Mouse (Mus musculus): ENCODE results near the gene Fkbp14. TPM values are rescaled to one million over a fixed set of nuclear protein-coding genes. Genes with fewer than 3 reads are reported as not detected.

Fkbp14 gene
- polyA plus RNA-seq, 1 experiment from 2014 or later, result 8.7 TPM

DNA sequence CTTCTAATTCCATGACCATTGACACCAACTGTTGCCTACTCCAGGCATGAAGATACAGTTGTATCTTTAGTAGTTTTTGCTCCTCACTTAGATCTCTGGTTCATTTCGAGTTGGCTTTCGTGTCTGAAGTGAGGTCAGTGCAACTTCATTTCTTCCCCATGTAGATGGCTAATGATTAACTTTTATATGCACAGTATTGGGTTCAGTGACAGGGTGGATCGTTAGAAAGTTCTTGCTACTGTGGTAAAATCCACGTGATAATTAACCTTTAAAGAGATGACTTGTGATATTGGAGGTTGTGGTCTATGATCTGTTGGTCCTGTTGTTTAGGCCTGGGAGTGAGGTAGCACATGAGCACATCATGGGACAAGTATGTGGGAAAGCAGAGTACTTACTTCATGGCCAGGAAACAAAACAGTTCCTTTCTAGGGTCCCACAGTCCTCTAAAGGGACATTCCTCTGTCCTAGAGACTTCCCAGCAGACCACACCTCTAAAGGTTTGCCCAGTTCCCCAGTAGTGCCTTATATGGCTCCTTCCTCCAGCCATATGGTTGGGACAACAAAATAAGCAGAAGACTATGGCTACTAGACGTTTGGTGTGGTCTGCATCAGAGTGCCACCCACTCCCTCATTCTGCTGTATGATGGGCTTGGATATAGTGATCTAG, 3.7 kb upstream of the Fkbp14 start:
- no peaks in the 10 kb centered on the region for H3K9me3 ChIP-seq (ENCODE audit: control insufficient read depth)
- H3K4me2 ChIP-seq (replicated peaks; ENCODE audit: low read depth), result 0 out of 2 replicates have a peak overlapping the region, but pooled peaks have one; percentile 6
- no peak overlapping the region for H3K4me3 ChIP-seq (ENCODE audit: low read depth, low read length)
- 37% methylated on average over 5 of the region's 5 CpGs for whole genome bisulfite sequencing
- H3K36me3 ChIP-seq (ENCODE audit: control insufficient read depth, insufficient read depth), result no peaks in the 10 kb centered on the region
- ATAC-seq, result peak; percentile 87
- H3K27me3 ChIP-seq (replicated peaks; ENCODE audit: control insufficient read depth, insufficient read depth, low read length), result no peaks in the 10 kb centered on the region
- H3K4me1 ChIP-seq (replicated peaks; ENCODE audit: control insufficient read depth, insufficient read depth, low read length), result peaks cover 8% of the 10 kb centered on the region; the same call in 1 of the 2 replicates
- H3K9ac ChIP-seq (ENCODE audit: low read depth, low read length), result no peak overlapping the region
- H3K27ac ChIP-seq (ENCODE audit: low read depth, low read length), result peak overlapping the region; percentile 68
- no peak for TF ChIP-seq CTCF (IDR thresholded peaks at IDR 0.05; ENCODE audit: low read depth)

DNA sequence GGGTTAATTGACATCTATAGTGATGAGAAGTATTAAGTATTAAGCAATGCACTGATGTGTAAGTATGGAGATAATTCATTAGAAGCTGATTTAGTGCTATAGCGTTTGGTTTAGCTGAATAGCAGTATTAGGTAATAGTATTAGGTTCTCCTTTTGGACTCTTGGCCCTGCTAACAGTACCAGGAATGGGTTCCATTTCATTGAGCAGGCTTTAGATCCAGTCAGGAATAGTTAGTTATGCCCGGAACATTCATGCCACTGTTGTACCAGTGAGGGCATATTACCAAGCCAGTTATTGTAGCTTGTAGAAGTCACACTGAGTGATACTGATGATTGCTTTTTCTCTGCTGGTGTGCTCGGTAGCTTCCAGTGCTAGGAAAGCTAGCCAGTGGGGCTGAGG, 603 bp upstream of the Fkbp14 start:
- Histone ChIP-seq H3K9me3 (ENCODE audit: control insufficient read depth) (no peaks in the 10 kb centered on the region), H3K36me3 (ENCODE audit: control insufficient read depth, insufficient read depth) (no peaks in the 10 kb centered on the region), H3K9ac (ENCODE audit: low read depth, low read length) (no peak overlapping the region), H3K4me2 (replicated peaks; ENCODE audit: low read depth) (no peak overlapping the region), H3K27ac (ENCODE audit: low read depth, low read length) (no peak overlapping the region), H3K4me1 (replicated peaks; ENCODE audit: control insufficient read depth, insufficient read depth, low read length) (peaks cover 13% of the 10 kb centered on the region; the same call in 1 of the 2 replicates), H3K4me3 (ENCODE audit: low read depth, low read length) (no peak overlapping the region), H3K27me3 (replicated peaks; ENCODE audit: control insufficient read depth, insufficient read depth, low read length) (no peaks in the 10 kb centered on the region)
- no peak for TF ChIP-seq CTCF (IDR thresholded peaks at IDR 0.05; ENCODE audit: low read depth)
- no peak for ATAC-seq
- WGBS, result 86% methylated on average over 3 of the region's 3 CpGs

DNA sequence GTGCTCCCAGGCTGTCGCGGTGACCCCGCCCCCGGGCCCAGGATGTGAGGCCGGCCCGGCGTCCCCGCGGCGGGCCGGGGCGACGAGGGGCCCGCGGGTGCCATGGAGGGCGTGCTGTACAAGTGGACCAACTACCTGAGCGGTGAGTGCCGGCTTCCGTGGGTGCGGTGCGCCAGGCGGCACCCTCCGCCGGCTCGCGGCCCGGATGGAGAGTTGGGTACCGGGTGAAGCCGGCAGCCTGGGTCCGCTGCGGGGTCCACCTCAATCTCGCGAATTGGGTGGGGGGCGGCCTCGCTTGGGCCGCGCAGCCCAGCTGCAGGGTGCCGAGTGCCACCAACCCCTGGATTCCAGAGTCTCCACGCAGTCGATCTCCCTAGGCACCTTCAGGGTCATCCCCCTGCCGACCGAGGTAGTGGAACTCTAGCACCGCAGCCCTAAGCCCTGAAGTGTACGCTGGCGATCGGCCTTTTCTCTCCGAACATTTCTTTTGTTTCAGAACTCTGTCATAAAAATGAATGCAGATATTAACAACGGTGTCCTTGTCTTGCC, 1.7 kb downstream of the Fkbp14 start:
- peak overlapping the region; percentile 97 for H3K4me2 ChIP-seq (replicated peaks; ENCODE audit: low read depth)
- H3K27me3 ChIP-seq (replicated peaks; ENCODE audit: control insufficient read depth, insufficient read depth, low read length), result no peaks in the 10 kb centered on the region
- H3K4me3 ChIP-seq (ENCODE audit: low read depth, low read length), result peak overlapping the region; percentile 85
- peak overlapping the region; percentile 66 for H3K27ac ChIP-seq (ENCODE audit: low read depth, low read length)
- TF ChIP-seq CTCF (IDR thresholded peaks at IDR 0.05; ENCODE audit: low read depth), result peak; percentile 9; the same call in 1 of the 2 replicates
- WGBS, result 1% methylated on average over 44 of the region's 48 CpGs
- peaks cover 9% of the 10 kb centered on the region; the same call in 1 of the 2 replicates for H3K4me1 ChIP-seq (replicated peaks; ENCODE audit: control insufficient read depth, insufficient read depth, low read length)
- H3K9me3 ChIP-seq (ENCODE audit: control insufficient read depth), result no peaks in the 10 kb centered on the region
- no peak; the same call in 1 of the 2 replicates for ATAC-seq
- H3K9ac ChIP-seq (ENCODE audit: low read depth, low read length), result peak overlapping the region; percentile 72
- no peaks in the 10 kb centered on the region for H3K36me3 ChIP-seq (ENCODE audit: control insufficient read depth, insufficient read depth)

DNA sequence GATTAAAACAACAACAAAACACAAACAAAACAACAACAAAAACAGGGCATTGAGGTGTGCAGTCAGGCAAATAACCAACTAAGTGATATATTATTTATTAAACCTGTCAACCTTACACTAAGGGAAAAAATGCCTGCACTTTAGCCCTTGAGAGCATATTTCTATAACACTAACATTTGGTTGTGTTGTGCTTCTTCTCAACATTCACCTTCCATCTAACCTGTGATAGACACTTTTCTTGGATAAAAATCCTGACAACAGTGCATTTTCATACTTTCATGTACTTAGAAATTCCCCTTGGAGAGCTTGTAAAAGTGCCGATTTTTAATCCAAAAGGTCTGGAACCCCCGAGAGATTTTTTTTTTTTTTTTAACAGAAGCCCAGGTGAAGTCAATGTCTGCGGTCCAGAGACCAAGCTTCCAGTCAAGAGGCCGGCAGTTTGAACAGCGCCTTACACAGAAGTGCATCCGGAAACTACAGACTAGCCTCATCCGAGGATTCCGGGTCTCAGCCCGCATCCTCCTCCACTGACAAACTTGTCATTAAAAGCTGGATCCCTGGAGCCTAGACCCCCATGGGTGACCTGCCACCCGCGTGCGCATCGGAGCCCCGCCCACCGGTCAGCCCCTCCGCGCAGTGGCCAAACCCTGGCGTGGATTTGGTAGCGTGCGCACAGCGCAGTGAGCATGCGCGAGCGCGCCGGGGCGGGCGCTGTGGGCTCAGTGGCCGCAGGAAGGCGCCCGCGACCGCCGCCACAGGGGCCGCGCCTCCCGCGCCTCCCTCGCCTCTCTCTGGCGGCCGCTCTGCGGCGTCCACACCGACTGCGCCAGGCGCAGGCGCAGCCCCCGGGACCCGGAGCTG, 2.4 kb downstream of the Fkbp14 start, which contains the start of gene Plekha8:
Gene Plekha8 (plus strand): TSS at position 643 of the 861 bp plus-strand sequence.
- under 1% methylated on average over 47 of the region's 49 CpGs for WGBS

GRCm38 (mm10) chr6:54593766-54594468, 3.2 kb downstream of the Fkbp14 start:
- Histone ChIP-seq H3K27me3 (replicated peaks; ENCODE audit: control insufficient read depth, insufficient read depth, low read length) (no peaks in the 10 kb centered on the region), H3K4me1 (replicated peaks; ENCODE audit: control insufficient read depth, insufficient read depth, low read length) (peaks cover 9% of the 10 kb centered on the region; the same call in 1 of the 2 replicates), H3K27ac (ENCODE audit: low read depth, low read length) (no peak overlapping the region; the same call in 1 of the 2 replicates), H3K36me3 (ENCODE audit: control insufficient read depth, insufficient read depth) (no peaks in the 10 kb centered on the region), H3K4me3 (ENCODE audit: low read depth, low read length) (peak overlapping the region; percentile 60), H3K9ac (ENCODE audit: low read depth, low read length) (no peak overlapping the region), H3K9me3 (ENCODE audit: control insufficient read depth) (no peaks in the 10 kb centered on the region), H3K4me2 (replicated peaks; ENCODE audit: low read depth) (peak overlapping the region; percentile 97)
- TF ChIP-seq CTCF (IDR thresholded peaks at IDR 0.05; ENCODE audit: low read depth), result no peak
- WGBS, result 33% methylated on average over 8 of the region's 8 CpGs
- ATAC-seq, result no peak

More for the DNA sequence above, 2.4 kb downstream of the Fkbp14 start, which contains the start of gene Plekha8:
- Histone ChIP-seq H3K4me1 (replicated peaks; ENCODE audit: control insufficient read depth, insufficient read depth, low read length) (peaks cover 9% of the 10 kb centered on the region; the same call in 1 of the 2 replicates), H3K4me3 (ENCODE audit: low read depth, low read length) (peak within 1 kb of the TSS; percentile 85), H3K27me3 (replicated peaks; ENCODE audit: control insufficient read depth, insufficient read depth, low read length) (no peaks in the 10 kb centered on the region), H3K27ac (ENCODE audit: low read depth, low read length) (peak within 1 kb of the TSS; percentile 66), H3K4me2 (replicated peaks; ENCODE audit: low read depth) (peak within 1 kb of the TSS; percentile 97), H3K9ac (ENCODE audit: low read depth, low read length) (peak within 1 kb of the TSS; percentile 72), H3K9me3 (ENCODE audit: control insufficient read depth) (no peaks in the 10 kb centered on the region), H3K36me3 (ENCODE audit: control insufficient read depth, insufficient read depth) (no peaks in the 10 kb centered on the region)
- ATAC-seq, result peak; percentile 90
- peak; percentile 58 for TF ChIP-seq CTCF (IDR thresholded peaks at IDR 0.05; ENCODE audit: low read depth)

Data from intestine, postnatal 0 days (tissue).